Mouse (Mus musculus): Measurements from ENCODE around the gene Vwa5b2. TPM values are rescaled to one million over a fixed set of nuclear protein-coding genes. Genes with fewer than 3 reads are reported as not detected.

Gene Vwa5b2
- polyA plus RNA-seq, 1 experiment from 2014 or later = 5.5 TPM

GRCm38 (mm10) chr16:20643911-20644310 is 54.6 kb downstream of the Vwa5b2 start:
- Histone ChIP-seq H3K27ac (no peak overlapping the region), H3K4me2 (replicated peaks) (no peak overlapping the region), H3K9me3 (no peaks in the 10 kb centered on the region), H3K27me3 (replicated peaks) (no peaks in the 10 kb centered on the region), H3K9ac (no peak overlapping the region), H3K36me3 (no peaks in the 10 kb centered on the region), H3K4me1 (replicated peaks) (no peaks in the 10 kb centered on the region), H3K4me3 (replicated peaks) (no peak overlapping the region)
- 85% methylated on average over 7 of the region's 7 CpGs for WGBS
- ATAC-seq = no peak

- Histone ChIP-seq H3K4me1 (replicated peaks) (peaks cover 6% of the 10 kb centered on the region; the same call in 1 of the 2 replicates), H3K27ac (peak within 1 kb of the TSS; percentile 72), H3K4me3 (replicated peaks) (peak within 1 kb of the TSS; percentile 70), H3K9ac (peak within 1 kb of the TSS; percentile 87), H3K9me3 (no peaks in the 10 kb centered on the region), H3K4me2 (replicated peaks) (peak within 1 kb of the TSS; percentile 78), H3K27me3 (replicated peaks) (no peaks in the 10 kb centered on the region), H3K36me3 (peaks cover 15% of the 10 kb centered on the region)
- peak; percentile 98 for ATAC-seq
- WGBS = 2% methylated on average over 46 of the region's 46 CpGs
Measured at GRCm38 (mm10) chr16:20651076-20651946, 62.0 kb downstream of the Vwa5b2 start, which contains the start of gene Psmd2. Psmd2 (plus strand) TSS chr16:20651652.

- ATAC-seq = 0 out of 2 replicates have a peak, but pooled peaks have one; percentile 1
Measured at GRCm38 (mm10) chr16:20651947-20652310, 62.7 kb downstream of the Vwa5b2 start.

GRCm38 (mm10) chr16:20653315-20653714 is 64.0 kb downstream of the Vwa5b2 start:
- ATAC-seq = no peak
- H3K4me1 ChIP-seq (replicated peaks) = peaks cover 6% of the 10 kb centered on the region; the same call in 1 of the 2 replicates
- H3K9me3 ChIP-seq = no peaks in the 10 kb centered on the region
- WGBS = 65% methylated on average over 2 of the region's 2 CpGs
- no peak overlapping the region for H3K4me2 ChIP-seq (replicated peaks)
- H3K36me3 ChIP-seq = peaks cover 34% of the 10 kb centered on the region
- H3K27ac ChIP-seq = no peak overlapping the region
- H3K9ac ChIP-seq = no peak overlapping the region
- H3K27me3 ChIP-seq (replicated peaks) = no peaks in the 10 kb centered on the region
- no peak overlapping the region for H3K4me3 ChIP-seq (replicated peaks)

More at GRCm38 (mm10) chr16:20651947-20652310, 62.7 kb downstream of the Vwa5b2 start:
- Histone ChIP-seq H3K4me1 (replicated peaks) (peaks cover 6% of the 10 kb centered on the region; the same call in 1 of the 2 replicates), H3K4me2 (replicated peaks) (peak overlapping the region; percentile 78), H3K9ac (peak overlapping the region; percentile 87), H3K4me3 (replicated peaks) (peak overlapping the region; percentile 70), H3K9me3 (no peaks in the 10 kb centered on the region), H3K36me3 (peaks cover 21% of the 10 kb centered on the region), H3K27me3 (replicated peaks) (no peaks in the 10 kb centered on the region), H3K27ac (no peak overlapping the region)
- 8% methylated on average over 12 of the region's 12 CpGs for WGBS

MicroRNAs encoded within 50 kb of the gene (microRNA counts, 519-probe panel; counts per million panel counts)
- microRNA mmu-miR-1224 = 2,616 counts per million, percentile 68 among the panel's probes with 10 or more counts

Other genes starting within 250 kb of the Vwa5b2 start
- 39.4 and 40.0 TPM in 2 replicates for gene Abcc5, start 163.1 kb upstream of the Vwa5b2 start, polyA plus RNA-seq (2015; fragmentation: Nextera tagmentation; extraction: Ambion mirVana)
- 99.4 and 102 TPM in 2 replicates for gene Eif2b5, start 90.7 kb upstream of the Vwa5b2 start, polyA plus RNA-seq (2015; fragmentation: Nextera tagmentation; extraction: Ambion mirVana)
- 18.1 and 19.5 TPM in 2 replicates for gene Dvl3, start 72.5 kb upstream of the Vwa5b2 start, polyA plus RNA-seq (2015; fragmentation: Nextera tagmentation; extraction: Ambion mirVana)
- 614 and 624 TPM in 2 replicates for gene Ap2m1, start 54.0 kb upstream of the Vwa5b2 start, polyA plus RNA-seq (2015; fragmentation: Nextera tagmentation; extraction: Ambion mirVana)
- 58.6 and 59.0 TPM in 2 replicates for gene Abcf3, start 40.9 kb upstream of the Vwa5b2 start, polyA plus RNA-seq (2015; fragmentation: Nextera tagmentation; extraction: Ambion mirVana)
- gene Eef1akmt4, start 22.1 kb downstream of the Vwa5b2 start, polyA plus RNA-seq (2015; fragmentation: Nextera tagmentation; extraction: Ambion mirVana) = 32.0 and 37.2 TPM in 2 replicates
- 0.19 TPM in 1 of 2 replicates, not detected in the other for gene Gm49333, start 22.1 kb downstream of the Vwa5b2 start, polyA plus RNA-seq (2015; fragmentation: Nextera tagmentation; extraction: Ambion mirVana)
- gene Alg3, start 22.3 kb downstream of the Vwa5b2 start, polyA plus RNA-seq (2015; fragmentation: Nextera tagmentation; extraction: Ambion mirVana) = 40.1 and 46.0 TPM in 2 replicates
- gene Camk2n2, start 31.8 kb downstream of the Vwa5b2 start, polyA plus RNA-seq (2015; fragmentation: Nextera tagmentation; extraction: Ambion mirVana) = 0.83 and 0.97 TPM in 2 replicates
- gene Ece2, start 40.4 kb downstream of the Vwa5b2 start, polyA plus RNA-seq (2015; fragmentation: Nextera tagmentation; extraction: Ambion mirVana) = 1.3 and 1.6 TPM in 2 replicates
- gene Psmd2, start 62.2 kb downstream of the Vwa5b2 start, polyA plus RNA-seq (2015; fragmentation: Nextera tagmentation; extraction: Ambion mirVana) = 283 and 284 TPM in 2 replicates
- 183 and 196 TPM in 2 replicates for gene Eif4g1, start 78.8 kb downstream of the Vwa5b2 start, polyA plus RNA-seq (2015; fragmentation: Nextera tagmentation; extraction: Ambion mirVana)
- gene Fam131a, start 103.8 kb downstream of the Vwa5b2 start, polyA plus RNA-seq (2015; fragmentation: Nextera tagmentation; extraction: Ambion mirVana) = 6.3 and 6.7 TPM in 2 replicates
- 104 and 112 TPM in 2 replicates for gene Polr2h, start 128.2 kb downstream of the Vwa5b2 start, polyA plus RNA-seq (2015; fragmentation: Nextera tagmentation; extraction: Ambion mirVana)
- gene Clcn2, start 128.3 kb downstream of the Vwa5b2 start, polyA plus RNA-seq (2015; fragmentation: Nextera tagmentation; extraction: Ambion mirVana) = 14.3 and 15.7 TPM in 2 replicates
- 3.3 and 3.6 TPM in 2 replicates for gene Chrd, start 143.7 kb downstream of the Vwa5b2 start, polyA plus RNA-seq (2015; fragmentation: Nextera tagmentation; extraction: Ambion mirVana)
- 1.8 and 2.4 TPM in 2 replicates for gene Thpo, start 145.0 kb downstream of the Vwa5b2 start, polyA plus RNA-seq (2015; fragmentation: Nextera tagmentation; extraction: Ambion mirVana)

Measured in intestine, embryonic 15.5 days (tissue).